Mouse (Mus musculus) kidney, postnatal 14 days (tissue): ENCODE results near the gene Elf3.
"Not testable (repeated sequence)": the region's sequence is repeated elsewhere in the genome, so short reads cannot be mapped to it uniquely, and the experiment has no call there.

ENCODE experiments used
- DNase-seq: peaks from one replicate; pipeline ENCODE4 v3.0.0; 2022; ENCODE audit warnings: mixed read lengths

Elf3 gene

GRCm38 (mm10) chr1:135237131-135237851 is 21.1 kb downstream of the Elf3 start:
- peak; percentile 76 for DNase-seq

DNA sequence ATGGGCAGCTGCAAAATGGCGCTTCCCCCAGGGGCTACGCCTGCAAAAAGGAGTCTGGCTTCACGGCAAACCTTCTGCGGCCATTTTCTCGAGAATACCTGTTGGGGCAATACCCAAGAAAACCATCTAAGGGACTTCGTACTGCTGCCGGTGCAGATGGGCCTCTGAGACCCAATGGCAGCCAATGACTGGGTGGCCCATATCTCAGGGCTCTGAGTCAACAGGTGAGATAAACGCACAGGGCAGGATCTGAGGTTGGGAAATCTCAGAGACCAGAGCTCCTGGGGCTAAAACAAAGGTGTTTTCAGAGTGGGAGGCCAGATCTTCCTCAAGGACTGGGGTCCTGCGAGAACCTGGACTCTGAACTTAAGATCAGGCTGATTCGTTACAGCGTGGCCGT is 23.6 kb downstream of the Elf3 start:
- no peak for DNase-seq

GRCm38 (mm10) chr1:135233961-135234360 is 24.4 kb downstream of the Elf3 start:
- peak; percentile 32 for DNase-seq

DNA sequence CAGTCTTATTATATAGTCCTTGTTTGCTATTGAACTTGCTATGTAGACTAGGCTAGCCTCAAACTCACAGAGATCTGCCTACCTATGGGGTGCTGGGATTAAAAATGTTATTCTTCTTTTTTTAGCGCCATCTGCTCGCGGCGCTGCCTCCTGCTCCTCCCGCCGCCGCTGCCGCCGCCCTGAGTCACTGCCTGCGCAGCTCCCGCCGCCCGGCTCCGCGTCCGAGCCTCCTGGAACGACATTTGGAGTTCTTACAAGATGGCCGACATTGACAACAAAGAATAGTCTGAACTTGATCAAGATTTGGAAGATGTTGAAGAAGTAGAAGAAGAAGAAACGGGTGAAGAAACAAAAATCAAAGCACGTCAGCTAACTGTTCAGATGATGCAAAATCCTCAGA is 26.5 kb downstream of the Elf3 start:
- DNase-seq = not testable (repeated sequence)

DNA sequence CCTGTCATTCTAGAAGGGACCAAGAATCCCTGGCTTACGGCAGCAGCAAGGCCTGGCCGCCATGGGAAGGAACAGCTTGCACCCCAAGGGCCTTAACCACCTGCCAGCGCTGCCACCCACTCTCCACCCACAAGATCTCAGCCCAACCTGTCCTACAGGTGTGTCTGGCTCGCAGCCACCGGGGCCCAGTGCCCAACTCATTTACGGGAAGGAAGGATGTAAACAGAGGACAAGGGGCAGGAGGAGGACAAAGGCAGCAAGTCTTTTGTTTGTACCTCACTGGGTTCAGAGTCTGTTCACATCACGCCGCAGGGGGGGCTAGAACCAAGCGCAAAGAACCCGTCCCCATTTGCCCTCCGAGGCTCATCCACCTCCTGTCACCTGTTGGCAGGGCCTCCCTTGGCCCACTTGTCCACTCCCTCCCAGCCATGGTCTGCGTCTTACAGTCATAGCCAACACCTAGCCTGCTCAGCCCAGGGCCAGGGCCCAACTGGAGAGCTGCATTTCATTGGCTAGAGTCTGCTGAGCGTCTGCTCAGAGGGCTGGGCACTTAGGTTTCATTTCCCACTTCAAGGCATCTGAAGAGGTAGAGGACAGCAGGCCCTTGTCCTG is 30.9 kb downstream of the Elf3 start:
- DNase-seq = peak; percentile 53

DNA sequence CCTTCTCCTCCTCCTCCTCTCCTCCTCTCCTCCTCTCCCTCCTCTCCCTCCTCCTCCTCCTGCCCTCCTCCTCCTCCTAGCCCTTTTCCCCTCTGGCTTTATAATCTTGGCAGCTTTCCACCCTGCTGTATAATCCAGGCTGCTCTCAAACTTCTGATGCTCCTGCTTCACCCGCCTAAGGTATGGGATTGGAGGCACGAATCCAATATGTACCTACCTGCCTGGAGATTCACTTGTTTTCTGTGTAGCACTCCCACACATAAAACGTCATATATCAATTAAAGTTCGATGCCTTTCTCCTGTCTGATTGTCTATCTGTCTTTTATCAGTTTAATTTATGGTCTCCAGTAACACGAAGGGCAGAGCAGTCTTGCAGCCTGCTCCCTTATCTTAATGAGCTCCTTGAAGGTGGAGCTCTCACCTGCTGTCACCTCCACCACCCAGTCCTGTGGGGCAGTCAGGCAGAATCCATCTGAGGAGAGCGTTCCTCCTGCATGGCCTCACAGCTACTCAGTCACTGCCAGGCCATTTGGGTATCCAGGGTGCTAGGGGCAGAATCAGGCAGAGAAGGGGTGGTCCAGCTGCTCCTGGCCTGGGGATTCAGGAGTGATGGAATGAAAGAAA is 33.3 kb downstream of the Elf3 start:
- DNase-seq = no peak

- no peak for DNase-seq
Measured at GRCm38 (mm10) chr1:135224147-135224546, 34.2 kb downstream of the Elf3 start.

DNA sequence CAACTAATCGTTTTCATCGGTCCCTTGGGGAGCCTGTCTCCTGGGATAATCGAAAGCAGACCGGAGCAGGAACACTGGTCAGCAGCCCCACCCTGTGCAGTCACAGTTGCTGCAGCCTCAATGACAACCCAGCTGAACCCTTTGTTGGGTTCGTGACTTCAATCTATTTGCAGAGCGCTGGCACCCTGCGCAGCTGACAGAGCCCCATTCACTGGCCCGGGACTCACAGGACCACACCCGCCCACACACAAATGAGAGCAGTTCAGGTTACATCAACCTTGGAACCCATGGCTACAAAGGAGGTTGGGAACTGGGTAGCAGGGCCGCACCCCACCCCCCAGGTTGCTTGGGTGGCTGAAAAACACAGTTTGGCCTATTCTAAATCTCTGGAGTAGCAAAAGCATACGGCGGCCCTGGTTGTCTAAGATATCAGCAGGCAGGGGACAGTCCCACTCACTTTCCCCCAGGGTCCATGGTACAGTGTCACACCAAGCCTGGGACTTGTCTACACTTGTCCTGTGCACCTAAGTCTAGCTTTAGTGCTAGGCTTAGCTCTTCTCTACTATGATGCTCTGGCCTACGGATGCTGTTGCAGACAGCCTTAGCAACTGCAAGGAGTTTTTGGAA is 40.6 kb downstream of the Elf3 start:
- no peak for DNase-seq

DNA sequence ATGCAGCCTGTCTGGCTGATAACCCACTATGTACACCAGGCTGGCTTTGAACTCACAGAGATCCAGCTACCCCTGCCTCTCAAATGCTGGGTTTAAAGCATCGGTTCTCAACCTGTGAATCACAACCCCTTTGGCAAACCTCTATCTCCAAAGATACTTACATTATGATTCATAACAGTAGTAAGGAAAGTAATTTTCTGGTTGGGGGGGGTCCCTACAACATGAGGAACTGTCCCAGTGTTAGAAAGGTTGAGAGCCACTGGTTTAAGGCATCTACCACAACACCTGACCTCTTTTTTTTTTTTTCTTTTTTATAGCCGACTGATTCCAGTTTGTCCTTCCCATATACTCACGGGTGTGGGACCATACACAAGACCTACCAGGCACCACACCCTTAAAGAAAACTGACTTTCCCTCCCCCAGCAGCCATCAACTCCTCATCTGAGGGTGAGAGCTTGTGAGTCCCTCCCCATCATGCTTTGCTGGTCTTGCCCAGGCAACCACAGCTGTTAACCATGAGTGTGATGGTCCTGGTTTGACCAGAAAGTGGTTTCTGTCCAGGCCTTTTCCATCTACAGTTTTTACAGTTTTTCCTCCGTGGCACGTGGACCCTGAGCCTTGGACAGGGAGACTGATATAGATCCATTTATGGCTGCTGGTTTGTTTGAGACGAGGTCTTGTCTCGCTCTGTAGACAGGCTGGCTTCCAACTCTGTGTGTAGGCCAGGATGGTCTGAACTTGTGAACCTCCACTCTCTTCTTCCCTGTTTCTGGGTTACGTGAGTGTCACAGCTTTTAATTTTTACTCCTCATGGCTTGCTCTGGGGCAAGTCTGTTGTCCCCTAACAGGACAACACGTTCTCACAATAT is 44.4 kb downstream of the Elf3 start:
- no peak for DNase-seq

GRCm38 (mm10) chr1:135210421-135210820 is 47.9 kb downstream of the Elf3 start:
- no peak for DNase-seq

- DNase-seq = no peak
Measured at GRCm38 (mm10) chr1:135208716-135209115, 49.7 kb downstream of the Elf3 start.

GRCm38 (mm10) chr1:135206586-135207339 is 51.6 kb downstream of the Elf3 start:
- DNase-seq = no peak

DNA sequence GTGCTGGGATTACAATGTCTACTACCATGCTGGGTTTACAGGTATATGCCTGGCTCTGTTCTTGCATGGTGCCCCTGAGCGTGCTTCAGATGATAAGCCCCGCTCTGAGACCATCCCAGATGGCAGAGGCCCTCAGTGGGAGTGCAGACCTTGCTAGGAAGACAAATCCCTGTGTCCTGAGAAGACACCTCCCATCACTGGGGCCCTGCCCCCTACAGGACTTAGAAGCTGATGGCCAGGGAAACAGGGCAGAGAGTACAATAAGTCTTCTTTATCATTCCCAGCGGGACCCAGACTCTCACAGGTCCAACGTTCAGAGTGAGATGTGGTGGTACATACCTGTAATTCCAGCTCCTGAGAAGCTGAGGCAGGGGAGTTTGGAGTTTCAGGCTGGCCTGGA is 53.1 kb downstream of the Elf3 start:
- DNase-seq = no peak

GRCm38 (mm10) chr1:135204196-135205126 is 53.9 kb downstream of the Elf3 start:
- peak; percentile 32 for DNase-seq
